Mouse (Mus musculus) embryo, embryonic 11 days (tissue): ENCODE results near the gene Rtn4rl2.

Experiments used
- DNase-seq: peaks from one replicate; pipeline ENCODE4 v3.0.0-alpha.2; 2015

The Rtn4rl2 gene

GRCm38 (mm10) chr2:84840748-84841563, 45.6 kb downstream of the Rtn4rl2 start:
- peak; percentile 27 for DNase-seq

GRCm38 (mm10) chr2:84840016-84840747, 46.3 kb downstream of the Rtn4rl2 start:
- DNase-seq, result peak; percentile 94

- DNase-seq, result peak; percentile 73
Measured at GRCm38 (mm10) chr2:84838993-84839980, 47.2 kb downstream of the Rtn4rl2 start.

- DNase-seq, result no peak
Measured at GRCm38 (mm10) chr2:84838593-84838949, 47.9 kb downstream of the Rtn4rl2 start, which contains the start of gene Slc43a1. TSS of gene Slc43a1 (plus strand) at chr2:84838850.

GRCm38 (mm10) chr2:84837817-84838592, 48.5 kb downstream of the Rtn4rl2 start:
- DNase-seq, result no peak

- DNase-seq, result no peak
Measured at GRCm38 (mm10) chr2:84837107-84837506, 49.4 kb downstream of the Rtn4rl2 start.

GRCm38 (mm10) chr2:84831666-84832391, 54.7 kb downstream of the Rtn4rl2 start:
- DNase-seq, result peak; percentile 88

- peak; percentile 24 for DNase-seq
Measured at GRCm38 (mm10) chr2:84827283-84827920, 59.1 kb downstream of the Rtn4rl2 start.

- peak; percentile 94 for DNase-seq
Measured at GRCm38 (mm10) chr2:84826488-84827282, 59.8 kb downstream of the Rtn4rl2 start, which contains the start of gene Timm10. TSS of gene Timm10 (plus strand) at chr2:84826997.

- peak; percentile 31 for DNase-seq
Measured at GRCm38 (mm10) chr2:84823237-84823636, 63.3 kb downstream of the Rtn4rl2 start.

- DNase-seq, result no peak
Measured at GRCm38 (mm10) chr2:84822552-84822951, 64.0 kb downstream of the Rtn4rl2 start, which contains the start of gene Smtnl1. TSS of gene Smtnl1 (minus strand) at chr2:84822652.
